Mouse (Mus musculus) hindbrain, embryonic 16.5 days (tissue): Measurements from ENCODE around the gene Cuedc1. TPM values are rescaled to one million over a fixed set of nuclear protein-coding genes. Genes with fewer than 3 reads are reported as not detected.
A peak's percentile ranks its signal among the peaks of the same experiment; 100 is the strongest.

ENCODE experiments used
- ATAC-seq: fragments of 200-750 bp; cut with Nextera tagmentation; 2 replicates; pipeline ENCODE4 v1.8.0; 2017; ENCODE audit warnings: moderate TSS enrichment, moderate library complexity
- H3K27ac ChIP-seq: fragments of 300-500 bp; sonication (generic); 2 replicates; pipeline ENCODE4 v1.5.1; 2014; ENCODE audit warnings: low read depth, mild to moderate bottlenecking, control low read depth, low read length, moderate library complexity
- H3K27me3 ChIP-seq: fragments of 300-500 bp; sonication (generic); replicated peaks from 2 replicates; pipeline ENCODE4 v1.6.1; 2014; ENCODE audit warnings: low read length; ENCODE audit not compliant: control insufficient read depth, insufficient read depth
- H3K36me3 ChIP-seq: fragments of 300-500 bp; sonication (generic); 2 replicates; pipeline ENCODE4 v1.6.1; 2014; ENCODE audit warnings: mild to moderate bottlenecking, low read length, moderate library complexity, mixed read lengths; ENCODE audit not compliant: control insufficient read depth, insufficient read depth
- H3K4me1 ChIP-seq: fragments of 300-500 bp; sonication (generic); 2 replicates; pipeline ENCODE4 v1.6.1; 2014; ENCODE audit warnings: low read depth, low read length; ENCODE audit not compliant: control insufficient read depth, insufficient read depth
- H3K4me2 ChIP-seq: fragments of 300-500 bp; sonication (generic); 2 replicates; pipeline ENCODE4 v1.6.1; 2014; ENCODE audit warnings: mild to moderate bottlenecking, low read length, control low read depth, moderate library complexity
- H3K4me3 ChIP-seq: fragments of 300-500 bp; sonication (generic); 2 replicates; pipeline ENCODE4 v1.5.1; 2014; ENCODE audit warnings: mild to moderate bottlenecking, low read length, control low read depth, moderate library complexity
- H3K9ac ChIP-seq: fragments of 300-500 bp; sonication (generic); 2 replicates; pipeline ENCODE4 v1.6.1; 2014; ENCODE audit warnings: low read depth, mild to moderate bottlenecking, control low read depth, low read length, moderate library complexity
- H3K9me3 ChIP-seq: fragments of 300-500 bp; sonication (generic); 2 replicates; pipeline ENCODE4 v1.6.1; 2014; ENCODE audit warnings: mild to moderate bottlenecking, low read length, moderate library complexity; ENCODE audit not compliant: control insufficient read depth
- WGBS: fragments of 180-500 bp; shearing (Covaris S2); extraction: QIAGEN DNeasy Blood & Tissue Kit; methylation state at CpG from one replicate; pipeline ENCODE4 v1.1.7; 2014; 5-methylcytosine and 5-hydroxymethylcytosine counted together
- polyA plus RNA-seq: library from polyadenylated mRNA; unstranded; fragments of >200 nt; fragmentation: Nextera tagmentation; extraction: Ambion mirVana; gene quantifications from 2 replicates; pipeline ENCODE4 v1.2.1, GENCODE M21; 2015

Cuedc1 gene
- polyA plus RNA-seq, 1 experiment from 2014 or later: 29.9 TPM

DNA sequence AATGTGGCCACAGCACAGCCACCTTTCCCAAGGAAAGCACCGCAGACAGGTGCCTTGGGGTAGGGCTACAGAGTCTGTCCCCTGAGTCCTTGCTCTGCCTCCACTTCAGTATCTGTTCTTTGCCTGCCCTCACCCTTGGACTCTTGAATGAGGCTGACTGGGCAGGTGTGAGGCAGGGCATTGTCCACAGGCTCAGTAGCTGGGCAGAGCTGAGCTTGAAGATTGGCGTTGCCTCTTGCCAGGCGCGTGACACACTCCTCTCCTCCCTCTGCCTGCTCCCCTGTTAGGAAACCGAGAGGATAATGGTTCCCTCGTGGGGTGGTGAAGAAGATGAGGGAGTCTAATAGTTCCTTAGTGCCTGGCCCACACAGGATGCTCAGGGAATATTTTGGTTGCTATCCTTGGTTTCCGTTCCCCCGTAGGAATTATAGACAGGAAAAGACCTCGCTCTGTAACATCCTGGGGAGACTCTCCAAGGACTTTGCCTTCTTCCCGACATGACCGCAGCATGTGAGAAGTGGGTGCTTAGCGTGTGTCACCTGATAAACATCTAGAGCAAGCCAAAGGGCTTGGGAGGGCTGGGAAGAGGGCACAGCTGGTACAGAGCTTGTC is 40.1 kb downstream of the Cuedc1 start:
- H3K4me1 ChIP-seq: peaks cover 36% of the 10 kb centered on the region
- H3K9me3 ChIP-seq: no peaks in the 10 kb centered on the region
- no peak for ATAC-seq
- no peaks in the 10 kb centered on the region for H3K36me3 ChIP-seq
- WGBS: 63% methylated on average over 12 of the region's 12 CpGs
- H3K27me3 ChIP-seq: no peaks in the 10 kb centered on the region
- peak overlapping the region; percentile 32; the same call in 1 of the 2 replicates for H3K27ac ChIP-seq
- no peak overlapping the region for H3K4me3 ChIP-seq
- no peak overlapping the region for H3K4me2 ChIP-seq
- no peak overlapping the region for H3K9ac ChIP-seq

DNA sequence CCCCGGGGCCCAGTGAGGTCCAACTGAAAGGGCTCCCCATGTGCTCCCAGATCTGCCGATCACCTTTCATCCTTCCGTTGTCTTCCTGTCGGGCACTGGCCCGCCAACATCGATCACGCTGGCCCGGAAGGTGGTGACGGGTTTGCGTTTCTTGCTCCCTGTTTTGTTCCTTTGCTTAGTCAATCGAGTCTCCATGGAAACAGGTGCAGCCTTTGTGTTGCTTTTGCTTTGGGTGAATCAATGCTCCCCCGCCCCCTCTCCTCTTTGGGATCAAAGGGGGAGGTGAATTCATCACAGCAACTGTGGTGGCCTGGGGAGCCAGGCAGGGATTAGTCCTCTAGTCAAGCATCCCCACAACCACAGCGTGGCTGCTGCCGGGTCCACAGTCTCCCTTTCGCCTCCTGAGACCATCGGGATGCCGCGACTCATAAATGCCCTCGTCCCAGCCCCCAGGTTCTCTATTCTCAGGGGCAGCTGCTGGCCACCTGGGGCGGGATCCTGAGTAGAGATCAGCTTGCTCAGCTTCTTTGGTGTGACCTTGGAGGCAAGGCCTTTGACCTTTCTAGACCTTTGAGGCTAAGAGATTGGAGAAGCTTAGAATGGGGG is 41.5 kb downstream of the Cuedc1 start:
- Histone ChIP-seq H3K4me3 (no peak overlapping the region), H3K4me1 (peaks cover 36% of the 10 kb centered on the region), H3K4me2 (peak overlapping the region; percentile 46), H3K27ac (peak overlapping the region; percentile 88), H3K27me3 (no peaks in the 10 kb centered on the region), H3K36me3 (no peaks in the 10 kb centered on the region), H3K9me3 (no peaks in the 10 kb centered on the region), H3K9ac (peak overlapping the region; percentile 25)
- peak; percentile 72 for ATAC-seq
- WGBS: 1% methylated on average over 20 of the region's 20 CpGs

DNA sequence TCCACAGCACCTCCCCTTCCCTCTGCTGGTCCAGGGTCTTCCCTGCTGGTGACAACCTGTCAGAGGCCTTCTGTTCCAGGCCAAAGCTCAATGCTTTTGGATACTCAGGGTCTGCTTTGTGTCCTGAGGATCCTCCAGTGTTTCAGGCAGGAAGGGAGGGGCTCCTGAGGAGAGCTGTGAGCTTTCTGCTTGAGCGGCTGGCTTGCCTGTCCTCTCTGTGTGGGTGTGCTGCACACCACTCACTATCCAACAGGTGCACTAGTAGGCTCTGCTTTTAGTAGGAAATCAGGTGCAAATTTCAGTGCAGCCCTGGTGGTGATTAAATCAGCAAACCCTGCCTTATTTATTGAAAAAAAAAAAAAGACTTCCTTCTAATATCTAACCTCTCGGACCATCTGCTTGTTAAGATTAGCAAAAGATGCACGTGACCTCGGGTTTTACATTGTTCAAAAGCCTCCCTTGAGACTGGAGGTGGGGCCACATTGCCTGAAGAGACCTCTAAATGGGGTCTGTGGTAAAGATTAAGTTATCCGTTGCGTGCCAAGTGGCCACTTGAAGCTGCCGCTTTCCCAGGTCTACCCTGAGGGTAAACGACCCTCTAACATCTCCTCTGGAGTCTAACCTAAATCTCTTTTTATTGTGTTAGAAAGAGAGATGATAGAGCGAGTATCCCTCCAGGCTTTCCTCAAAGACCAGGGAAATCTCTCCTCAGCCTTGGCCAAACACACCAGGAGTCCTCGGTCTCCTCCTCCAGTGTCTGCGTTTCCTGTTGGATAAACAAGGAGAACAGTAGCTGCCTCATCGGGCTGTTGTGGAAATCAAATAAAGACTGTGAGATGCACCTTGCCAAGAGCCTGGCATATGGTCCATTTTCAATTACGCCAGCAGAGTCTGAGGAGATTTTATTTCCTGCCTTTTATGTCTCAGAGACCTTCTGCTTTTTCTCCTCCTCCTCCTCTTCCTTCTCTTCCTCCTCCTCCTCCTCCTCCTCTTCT is 42.5 kb downstream of the Cuedc1 start:
- no peaks in the 10 kb centered on the region for H3K9me3 ChIP-seq
- H3K4me2 ChIP-seq: 0 out of 2 replicates have a peak overlapping the region, but pooled peaks have one; percentile 1
- H3K27me3 ChIP-seq: no peaks in the 10 kb centered on the region
- H3K36me3 ChIP-seq: no peaks in the 10 kb centered on the region
- no peak overlapping the region for H3K4me3 ChIP-seq
- peak overlapping the region; percentile 88 for H3K27ac ChIP-seq
- H3K9ac ChIP-seq: peak overlapping the region; percentile 25; the same call in 1 of the 2 replicates
- peaks cover 36% of the 10 kb centered on the region for H3K4me1 ChIP-seq
- no peak for ATAC-seq
- WGBS: 15% methylated on average over 13 of the region's 13 CpGs

DNA sequence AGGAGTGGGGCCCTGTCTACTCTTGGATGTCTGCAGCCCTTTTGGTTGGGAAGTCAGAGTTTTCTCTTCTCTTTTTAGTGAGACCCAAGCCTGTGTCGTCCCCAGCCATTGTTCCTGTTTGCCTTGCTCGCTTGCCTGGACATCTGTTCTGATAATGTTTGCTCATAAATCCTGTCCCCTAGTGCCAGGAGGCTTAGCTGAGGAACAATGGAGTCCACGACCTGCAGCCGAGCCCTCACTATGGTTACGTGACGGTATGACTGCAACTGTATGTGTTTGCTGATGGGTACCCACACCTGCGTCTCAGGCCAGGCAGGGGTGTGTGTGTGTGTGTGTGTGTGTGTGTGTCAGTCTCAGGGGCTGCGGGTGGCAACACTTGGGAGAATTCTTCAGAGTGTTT is 44.5 kb downstream of the Cuedc1 start:
- Histone ChIP-seq H3K9ac (no peak overlapping the region), H3K4me3 (no peak overlapping the region), H3K4me1 (peaks cover 44% of the 10 kb centered on the region), H3K4me2 (no peak overlapping the region), H3K9me3 (no peaks in the 10 kb centered on the region), H3K27me3 (no peaks in the 10 kb centered on the region), H3K27ac (peak overlapping the region; percentile 58), H3K36me3 (no peaks in the 10 kb centered on the region)
- WGBS: 19% methylated on average over 8 of the region's 8 CpGs
- ATAC-seq: no peak

DNA sequence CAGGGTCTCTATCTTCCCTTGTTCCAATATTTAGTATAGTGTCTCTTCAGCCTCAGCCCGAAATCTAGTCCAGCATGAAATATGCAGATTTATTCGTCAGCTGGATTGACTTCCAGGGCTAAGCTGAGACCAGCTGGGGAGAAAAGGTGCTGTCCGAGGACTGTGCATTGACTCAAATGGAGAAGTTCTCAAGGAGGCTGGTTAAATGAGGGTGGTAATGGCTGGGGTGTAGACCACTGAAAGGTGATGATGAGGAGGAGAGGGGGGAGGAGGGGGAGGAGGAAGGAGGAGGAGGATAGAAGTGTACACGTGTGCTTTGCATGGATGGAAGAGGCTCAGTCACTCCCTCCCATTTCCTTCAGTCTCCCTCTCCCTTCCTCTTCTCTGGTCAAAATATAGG is 46.2 kb downstream of the Cuedc1 start:
- WGBS: 39% methylated on average over 4 of the region's 4 CpGs
- no peak overlapping the region for H3K4me2 ChIP-seq
- H3K27me3 ChIP-seq: no peaks in the 10 kb centered on the region
- no peaks in the 10 kb centered on the region for H3K9me3 ChIP-seq
- no peak overlapping the region for H3K4me3 ChIP-seq
- ATAC-seq: no peak
- H3K27ac ChIP-seq: no peak overlapping the region
- no peak overlapping the region for H3K9ac ChIP-seq
- H3K4me1 ChIP-seq: peaks cover 42% of the 10 kb centered on the region
- H3K36me3 ChIP-seq: no peaks in the 10 kb centered on the region

DNA sequence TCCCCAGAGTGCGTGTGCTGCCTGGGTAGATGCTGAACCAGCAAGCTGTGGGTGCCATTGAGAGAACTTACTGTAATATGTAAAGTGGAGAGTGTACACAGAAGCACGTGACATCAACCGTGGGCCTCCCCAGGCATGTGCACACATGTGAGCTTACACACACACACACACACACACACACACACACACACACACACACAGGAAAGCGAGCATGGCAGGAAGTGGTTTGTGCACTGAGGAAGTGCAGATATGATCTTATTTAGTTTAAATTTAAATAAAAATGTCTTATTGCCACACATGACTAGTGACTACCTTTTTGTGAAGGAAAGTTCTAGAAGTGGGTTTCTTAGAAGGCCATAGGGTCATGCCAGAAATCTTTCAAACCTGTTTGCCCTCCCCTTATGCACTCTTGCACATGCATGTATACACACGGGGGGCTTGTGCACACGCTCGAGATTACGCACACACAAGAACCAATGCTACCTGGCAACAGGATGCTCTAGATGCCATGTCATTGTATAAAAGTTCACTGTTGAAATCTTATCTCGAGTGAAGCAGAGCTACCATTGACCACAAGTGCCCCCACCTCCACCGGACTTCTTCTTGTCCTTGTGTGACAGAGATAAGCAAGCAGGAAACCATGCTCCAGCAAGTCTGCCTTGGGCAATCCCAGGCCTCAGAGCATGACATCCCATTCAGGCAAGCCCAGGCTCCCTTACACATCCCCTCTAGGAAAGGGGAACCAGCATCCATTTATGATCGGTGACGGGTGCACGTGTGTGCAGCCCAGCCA is 47.6 kb downstream of the Cuedc1 start:
- H3K9me3 ChIP-seq: no peaks in the 10 kb centered on the region
- no peak overlapping the region for H3K4me2 ChIP-seq
- H3K4me1 ChIP-seq: peaks cover 30% of the 10 kb centered on the region
- H3K36me3 ChIP-seq: no peaks in the 10 kb centered on the region
- 88% methylated on average over 13 of the region's 13 CpGs for WGBS
- no peak overlapping the region for H3K9ac ChIP-seq
- no peak overlapping the region for H3K4me3 ChIP-seq
- H3K27ac ChIP-seq: peak overlapping the region; percentile 49; the same call in 1 of the 2 replicates
- H3K27me3 ChIP-seq: no peaks in the 10 kb centered on the region
- ATAC-seq: no peak

DNA sequence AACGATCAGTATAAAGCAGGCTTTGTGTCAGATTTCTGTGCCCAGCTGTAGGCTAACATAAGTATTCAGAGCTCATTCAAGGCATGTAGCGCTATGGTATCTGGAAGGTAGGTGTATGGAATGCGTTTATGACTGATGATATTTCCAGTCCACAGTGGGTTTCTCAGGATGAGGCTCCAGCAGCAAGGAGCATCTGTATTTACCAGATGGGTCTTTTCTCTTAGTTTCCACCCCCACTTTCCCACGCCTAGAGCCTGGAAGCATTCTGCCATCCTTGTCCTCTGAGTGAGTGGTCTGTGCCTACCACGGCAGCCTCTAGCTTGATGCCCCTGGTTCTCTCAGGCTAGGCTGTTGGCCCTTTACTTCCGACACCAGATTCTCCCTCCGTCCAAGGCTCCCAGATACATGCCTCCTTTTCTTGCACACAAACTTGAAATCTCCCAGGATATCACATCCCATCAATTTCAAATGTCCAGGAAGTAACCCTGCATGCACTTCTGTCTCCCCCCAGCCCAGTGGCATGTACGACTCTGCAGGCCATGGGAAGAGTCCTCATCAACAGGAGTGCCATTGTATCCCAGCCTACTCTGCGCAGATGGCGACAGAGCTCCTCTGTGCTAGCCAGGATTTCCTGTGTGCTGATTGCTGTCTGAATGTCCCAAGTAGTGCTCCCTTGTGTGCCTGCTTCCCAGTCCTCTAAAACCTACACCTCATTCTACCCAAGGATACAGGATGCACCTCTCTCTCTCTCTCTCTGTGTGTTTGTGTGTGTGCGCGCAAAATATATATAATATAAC is 48.6 kb downstream of the Cuedc1 start:
- Histone ChIP-seq H3K36me3 (no peaks in the 10 kb centered on the region), H3K9me3 (no peaks in the 10 kb centered on the region), H3K27ac (peak overlapping the region; percentile 56), H3K9ac (no peak overlapping the region), H3K27me3 (no peaks in the 10 kb centered on the region), H3K4me2 (no peak overlapping the region), H3K4me1 (peaks cover 22% of the 10 kb centered on the region), H3K4me3 (no peak overlapping the region)
- no peak for ATAC-seq
- 68% methylated on average over 12 of the region's 12 CpGs for WGBS

DNA sequence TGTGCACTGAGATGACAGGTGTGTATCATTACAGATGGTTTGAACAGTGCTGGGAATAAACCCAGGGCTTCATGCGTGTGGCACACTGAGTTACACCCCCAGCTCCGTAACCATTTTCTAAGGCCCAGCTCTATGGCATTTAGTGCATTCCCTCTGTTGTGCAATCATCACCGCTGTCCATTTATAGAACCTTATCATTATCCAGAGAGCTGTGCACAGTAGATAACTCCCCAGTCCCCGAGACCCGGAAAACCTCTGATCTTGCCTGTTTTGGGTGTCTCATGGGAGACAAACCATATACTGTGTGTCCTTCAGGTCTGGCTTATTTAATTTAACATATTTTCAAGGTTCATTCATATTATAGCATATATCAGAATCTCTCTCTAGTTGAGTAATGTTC is 49.5 kb downstream of the Cuedc1 start:
- H3K4me1 ChIP-seq: peaks cover 17% of the 10 kb centered on the region
- 92% methylated on average over 5 of the region's 5 CpGs for WGBS
- no peak for ATAC-seq
- H3K36me3 ChIP-seq: no peaks in the 10 kb centered on the region
- no peak overlapping the region for H3K4me3 ChIP-seq
- H3K27me3 ChIP-seq: no peaks in the 10 kb centered on the region
- H3K9ac ChIP-seq: no peak overlapping the region
- no peak overlapping the region for H3K4me2 ChIP-seq
- H3K27ac ChIP-seq: no peak overlapping the region
- no peaks in the 10 kb centered on the region for H3K9me3 ChIP-seq
